Mouse (Mus musculus): ENCODE measurements around the gene Gm48551. TPM values are rescaled to one million over a fixed set of nuclear protein-coding genes. Genes with fewer than 3 reads are reported as not detected.

Gm48551 gene
- 2.9 and 4.1 TPM in 2 replicates for polyA plus RNA-seq (2016; fragmentation: Nextera tagmentation; extraction: Ambion mirVana)

- Histone ChIP-seq H3K4me1 (peaks cover 17% of the 10 kb centered on the region), H3K9me3 (no peaks in the 10 kb centered on the region), H3K36me3 (peaks cover 33% of the 10 kb centered on the region), H3K4me2 (replicated peaks) (peak within 1 kb of the TSS; percentile 82), H3K27me3 (no peaks in the 10 kb centered on the region), H3K27ac (peak within 1 kb of the TSS; percentile 85), H3K9ac (peak within 1 kb of the TSS; percentile 75), H3K4me3 (peak within 1 kb of the TSS; percentile 78)
- peak; percentile 92 for ATAC-seq (ENCODE audit: insufficient number of reproducible peaks, insufficient read depth, low FRiP score, low TSS enrichment)
- 9% methylated on average over 54 of the region's 54 CpGs for WGBS
These were observed at the start of gene Gm48551, which contains the start of gene Dohh for GRCm38 (mm10) chr10:81383802-81384604. Gm48551 (plus strand) TSS chr10:81384466. Dohh (plus strand) TSS chr10:81384428.

GRCm38 (mm10) chr10:81335393-81336340 is 48.6 kb upstream of the Gm48551 start:
- peak overlapping the region; percentile 36; the same call in 1 of the 2 replicates for H3K9ac ChIP-seq
- peak; percentile 47; the same call in 1 of the 2 replicates for ATAC-seq (ENCODE audit: insufficient number of reproducible peaks, insufficient read depth, low FRiP score, low TSS enrichment)
- peak overlapping the region; percentile 50 for H3K27ac ChIP-seq
- 40% methylated on average over 19 of the region's 19 CpGs for WGBS
- no peaks in the 10 kb centered on the region for H3K36me3 ChIP-seq
- peaks cover 56% of the 10 kb centered on the region for H3K27me3 ChIP-seq
- peak overlapping the region; percentile 13; the same call in 1 of the 2 replicates for H3K4me2 ChIP-seq (replicated peaks)
- no peaks in the 10 kb centered on the region for H3K9me3 ChIP-seq
- peaks cover 18% of the 10 kb centered on the region; the same call in 1 of the 2 replicates for H3K4me1 ChIP-seq
- no peak overlapping the region for H3K4me3 ChIP-seq

GRCm38 (mm10) chr10:81336558-81336957 is 47.7 kb upstream of the Gm48551 start:
- no peaks in the 10 kb centered on the region for H3K36me3 ChIP-seq
- WGBS = 95% methylated on average over 4 of the region's 4 CpGs
- no peak overlapping the region for H3K4me2 ChIP-seq (replicated peaks)
- H3K9me3 ChIP-seq = no peaks in the 10 kb centered on the region
- H3K4me3 ChIP-seq = no peak overlapping the region
- no peak for ATAC-seq (ENCODE audit: insufficient number of reproducible peaks, insufficient read depth, low FRiP score, low TSS enrichment)
- peaks cover 18% of the 10 kb centered on the region; the same call in 1 of the 2 replicates for H3K4me1 ChIP-seq
- no peak overlapping the region for H3K27ac ChIP-seq
- H3K9ac ChIP-seq = no peak overlapping the region
- H3K27me3 ChIP-seq = peaks cover 62% of the 10 kb centered on the region

- no peak overlapping the region for H3K27ac ChIP-seq
- WGBS = 35% methylated on average over 17 of the region's 17 CpGs
- H3K9ac ChIP-seq = no peak overlapping the region
- no peak overlapping the region for H3K4me3 ChIP-seq
- no peaks in the 10 kb centered on the region for H3K9me3 ChIP-seq
- no peak for ATAC-seq (ENCODE audit: insufficient number of reproducible peaks, insufficient read depth, low FRiP score, low TSS enrichment)
- peaks cover 7% of the 10 kb centered on the region; the same call in 1 of the 2 replicates for H3K36me3 ChIP-seq
- H3K27me3 ChIP-seq = peaks cover 71% of the 10 kb centered on the region
- peaks cover 9% of the 10 kb centered on the region; the same call in 1 of the 2 replicates for H3K4me1 ChIP-seq
- H3K4me2 ChIP-seq (replicated peaks) = no peak overlapping the region
These were observed 43.5 kb upstream of the Gm48551 start for GRCm38 (mm10) chr10:81340551-81341332.

- 29% methylated on average over 16 of the region's 16 CpGs for WGBS
- Histone ChIP-seq H3K4me1 (peaks cover 5% of the 10 kb centered on the region), H3K4me2 (replicated peaks) (no peak overlapping the region), H3K9ac (no peak overlapping the region), H3K4me3 (no peak overlapping the region), H3K27me3 (peaks cover 73% of the 10 kb centered on the region), H3K27ac (no peak overlapping the region), H3K36me3 (peaks cover 7% of the 10 kb centered on the region; the same call in 1 of the 2 replicates), H3K9me3 (no peaks in the 10 kb centered on the region)
- ATAC-seq (ENCODE audit: insufficient number of reproducible peaks, insufficient read depth, low FRiP score, low TSS enrichment) = no peak
These were observed 42.8 kb upstream of the Gm48551 start for GRCm38 (mm10) chr10:81341333-81341949.

- no peaks in the 10 kb centered on the region for H3K9me3 ChIP-seq
- no peak within 1 kb of the TSS for H3K27ac ChIP-seq
- H3K9ac ChIP-seq = peak within 1 kb of the TSS; percentile 47
- H3K36me3 ChIP-seq = peaks cover 13% of the 10 kb centered on the region
- peaks cover 73% of the 10 kb centered on the region for H3K27me3 ChIP-seq
- H3K4me1 ChIP-seq = peaks cover 15% of the 10 kb centered on the region
- peak within 1 kb of the TSS; percentile 37 for H3K4me3 ChIP-seq
- peak within 1 kb of the TSS; percentile 59 for H3K4me2 ChIP-seq (replicated peaks)
- WGBS = 7% methylated on average over 55 of the region's 67 CpGs
- no peak for ATAC-seq (ENCODE audit: insufficient number of reproducible peaks, insufficient read depth, low FRiP score, low TSS enrichment)
These were observed 41.4 kb upstream of the Gm48551 start, which contains the start of gene Gipc3 for GRCm38 (mm10) chr10:81342686-81343505. Gipc3 (minus strand) TSS chr10:81343266.

DNA sequence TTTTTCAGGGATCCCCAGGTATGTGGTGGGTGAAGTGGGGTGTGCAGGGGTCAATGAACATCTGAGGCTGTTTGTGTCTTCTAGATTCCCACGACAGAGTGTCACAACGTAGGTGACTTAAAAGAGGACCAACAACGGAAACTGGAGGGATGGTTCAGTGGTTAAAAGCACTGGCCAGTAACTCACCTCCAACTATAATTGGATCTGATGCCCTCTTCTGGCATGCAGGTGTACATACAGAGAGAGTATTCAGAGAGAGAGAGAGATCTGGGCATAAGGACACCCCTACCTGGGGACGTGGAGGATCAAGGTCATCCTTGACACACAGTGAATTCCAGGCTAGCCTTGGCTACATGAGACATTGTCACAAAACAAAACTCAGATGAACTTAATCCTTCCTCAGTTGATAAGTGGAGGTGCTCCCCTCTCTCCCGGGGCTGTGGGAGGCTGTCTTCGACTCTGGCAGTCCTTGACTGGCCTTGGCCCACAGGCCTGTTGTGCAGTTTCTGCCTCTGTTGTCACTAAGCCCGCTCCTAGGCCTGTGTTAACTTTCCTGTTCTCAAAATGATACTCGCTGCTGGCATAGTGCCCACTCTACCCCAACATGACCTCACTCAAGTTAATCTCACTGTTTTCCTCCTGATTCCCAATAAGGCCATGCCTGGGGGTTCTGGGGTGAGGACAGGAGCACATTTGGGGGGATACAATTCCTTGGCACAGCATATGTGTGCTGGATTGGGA is 39.7 kb upstream of the Gm48551 start:
- H3K4me2 ChIP-seq (replicated peaks) = no peak overlapping the region
- no peak overlapping the region for H3K9ac ChIP-seq
- 54% methylated on average over 8 of the region's 8 CpGs for WGBS
- peaks cover 22% of the 10 kb centered on the region for H3K36me3 ChIP-seq
- H3K9me3 ChIP-seq = no peaks in the 10 kb centered on the region
- ATAC-seq (ENCODE audit: insufficient number of reproducible peaks, insufficient read depth, low FRiP score, low TSS enrichment) = no peak
- H3K4me3 ChIP-seq = no peak overlapping the region
- H3K27me3 ChIP-seq = peaks cover 68% of the 10 kb centered on the region
- no peak overlapping the region for H3K27ac ChIP-seq
- peaks cover 25% of the 10 kb centered on the region for H3K4me1 ChIP-seq

GRCm38 (mm10) chr10:81345162-81345534 is 39.1 kb upstream of the Gm48551 start:
- peaks cover 67% of the 10 kb centered on the region for H3K27me3 ChIP-seq
- H3K36me3 ChIP-seq = peaks cover 22% of the 10 kb centered on the region
- 77% methylated on average over 4 of the region's 4 CpGs for WGBS
- H3K4me2 ChIP-seq (replicated peaks) = no peak overlapping the region
- H3K27ac ChIP-seq = no peak overlapping the region
- no peaks in the 10 kb centered on the region for H3K9me3 ChIP-seq
- H3K4me1 ChIP-seq = peaks cover 27% of the 10 kb centered on the region
- no peak for ATAC-seq (ENCODE audit: insufficient number of reproducible peaks, insufficient read depth, low FRiP score, low TSS enrichment)
- H3K9ac ChIP-seq = no peak overlapping the region
- H3K4me3 ChIP-seq = no peak overlapping the region

DNA sequence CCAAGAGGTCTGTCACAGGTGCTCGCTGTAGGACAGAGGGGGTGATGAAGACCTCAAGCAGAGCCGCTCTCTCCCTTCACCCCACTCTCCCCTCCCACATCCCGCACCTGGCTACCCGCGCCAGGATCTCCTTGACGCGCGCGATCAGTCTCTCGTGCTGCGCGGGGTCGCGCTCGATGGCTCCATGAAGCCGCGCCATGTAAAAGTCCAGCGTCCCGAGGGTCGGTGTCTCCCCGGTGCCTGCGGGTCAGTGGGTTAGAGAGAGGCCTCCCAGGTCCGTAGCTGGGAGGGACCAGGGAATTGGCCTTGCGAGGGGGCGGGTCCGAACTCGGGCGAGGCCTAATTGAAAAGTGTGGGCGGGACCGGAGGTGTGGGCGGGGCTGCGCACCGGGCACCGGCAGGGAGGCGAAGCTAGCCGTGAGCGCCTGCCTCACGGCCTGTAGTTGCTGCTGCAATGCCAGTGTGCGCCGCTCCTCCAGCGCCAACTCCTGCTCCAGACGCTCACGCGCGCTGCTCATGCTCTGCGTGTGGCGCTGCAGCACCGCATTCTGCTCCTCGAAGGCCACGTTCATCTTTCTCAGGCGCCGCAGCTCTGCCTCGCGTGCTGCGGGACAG is 37.7 kb upstream of the Gm48551 start:
- no peak for ATAC-seq (ENCODE audit: insufficient number of reproducible peaks, insufficient read depth, low FRiP score, low TSS enrichment)
- peaks cover 27% of the 10 kb centered on the region for H3K4me1 ChIP-seq
- no peaks in the 10 kb centered on the region for H3K9me3 ChIP-seq
- H3K36me3 ChIP-seq = peaks cover 22% of the 10 kb centered on the region
- peak overlapping the region; percentile 52 for H3K4me2 ChIP-seq (replicated peaks)
- 9% methylated on average over 55 of the region's 55 CpGs for WGBS
- H3K9ac ChIP-seq = peak overlapping the region; percentile 28; the same call in 1 of the 2 replicates
- H3K27ac ChIP-seq = no peak overlapping the region
- peaks cover 54% of the 10 kb centered on the region for H3K27me3 ChIP-seq
- peak overlapping the region; percentile 20 for H3K4me3 ChIP-seq
